Mouse (Mus musculus) large intestine, adult 2 months (tissue): ENCODE measurements around the gene Rnf19b. TPM values are rescaled to one million over a fixed set of nuclear protein-coding genes. Genes with fewer than 3 reads are reported as not detected.

Experiments used
- DNase-seq: peaks from one replicate; pipeline ENCODE4 v3.0.0-alpha.2; 2012; ENCODE audit warnings: low read depth, low spot score
- WGBS: fragments of 180-500 bp; shearing (Covaris S2); methylation state at CpG from one replicate; pipeline ENCODE4 v1.1.7; 2018; 5-methylcytosine and 5-hydroxymethylcytosine counted together
- polyA plus RNA-seq: library from polyadenylated mRNA; depleted of rRNA; stranded (reverse); fragments of >200 nt; gene quantifications from 2 replicates; pipeline ENCODE4 v1.2.3, GENCODE M21; 2012

The Rnf19b gene
- polyA plus RNA-seq, 1 experiment: 66.8 TPM

GRCm38 (mm10) chr4:129110804-129111203, 52.7 kb downstream of the Rnf19b start:
- 75% methylated on average over 6 of the region's 6 CpGs for WGBS
- no peak for DNase-seq

- WGBS: 54% methylated on average over 11 of the region's 11 CpGs
- DNase-seq: no peak
These were observed 53.3 kb downstream of the Rnf19b start for GRCm38 (mm10) chr4:129111350-129111749.

- DNase-seq: no peak
- WGBS: 68% methylated on average over 13 of the region's 13 CpGs
These were observed 54.2 kb downstream of the Rnf19b start for GRCm38 (mm10) chr4:129112231-129112630.

GRCm38 (mm10) chr4:129113083-129113988, 55.3 kb downstream of the Rnf19b start:
- DNase-seq: no peak
- WGBS: 43% methylated on average over 28 of the region's 28 CpGs

GRCm38 (mm10) chr4:129116703-129117102, 58.6 kb downstream of the Rnf19b start:
- no peak for DNase-seq
- 87% methylated on average over 8 of the region's 8 CpGs for WGBS

GRCm38 (mm10) chr4:129117720-129118510, 59.8 kb downstream of the Rnf19b start:
- DNase-seq: no peak
- 84% methylated on average over 14 of the region's 14 CpGs for WGBS

GRCm38 (mm10) chr4:129119708-129120107, 61.6 kb downstream of the Rnf19b start:
- no peak for DNase-seq
- WGBS: 78% methylated on average over 10 of the region's 10 CpGs

GRCm38 (mm10) chr4:129120520-129121445, 62.7 kb downstream of the Rnf19b start:
- WGBS: 2% methylated on average over 52 of the region's 59 CpGs
- DNase-seq: no peak

- DNase-seq: no peak
- 4% methylated on average over 17 of the region's 17 CpGs for WGBS
These were observed 63.6 kb downstream of the Rnf19b start, which contains the start of gene Hpca for GRCm38 (mm10) chr4:129121569-129122086. Gene Hpca, minus strand, starts transcription at chr4:129122036.

GRCm38 (mm10) chr4:129122107-129122506, 64.0 kb downstream of the Rnf19b start:
- no peak for DNase-seq
- 28% methylated on average over 9 of the region's 9 CpGs for WGBS

GRCm38 (mm10) chr4:129122719-129123118, 64.6 kb downstream of the Rnf19b start:
- DNase-seq: no peak
- 26% methylated on average over 8 of the region's 8 CpGs for WGBS

- 7% methylated on average over 13 of the region's 13 CpGs for WGBS
- no peak for DNase-seq
These were observed 66.6 kb downstream of the Rnf19b start for GRCm38 (mm10) chr4:129124652-129125146.

GRCm38 (mm10) chr4:129125736-129126451, 67.8 kb downstream of the Rnf19b start:
- DNase-seq: no peak

GRCm38 (mm10) chr4:129128582-129129338, 70.7 kb downstream of the Rnf19b start:
- DNase-seq: no peak
- WGBS: 65% methylated on average over 13 of the region's 13 CpGs

More at GRCm38 (mm10) chr4:129125736-129126451, 67.8 kb downstream of the Rnf19b start:
- WGBS: 15% methylated on average over 19 of the region's 19 CpGs

- WGBS: 33% methylated on average over 9 of the region's 9 CpGs
These were observed 71.3 kb downstream of the Rnf19b start for GRCm38 (mm10) chr4:129129387-129129786.

GRCm38 (mm10) chr4:129130149-129130548, 72.1 kb downstream of the Rnf19b start:
- DNase-seq: no peak

More at GRCm38 (mm10) chr4:129129387-129129786, 71.3 kb downstream of the Rnf19b start:
- no peak for DNase-seq

GRCm38 (mm10) chr4:129130755-129131303, 72.8 kb downstream of the Rnf19b start:
- no peak for DNase-seq
- 11% methylated on average over 17 of the region's 17 CpGs for WGBS

More at GRCm38 (mm10) chr4:129130149-129130548, 72.1 kb downstream of the Rnf19b start:
- 4% methylated on average over 8 of the region's 8 CpGs for WGBS
